Mouse (Mus musculus) embryonic facial prominence, embryonic 10.5 days (tissue): ENCODE data around the gene Ccdc34. TPM values are rescaled to one million over a fixed set of nuclear protein-coding genes. Genes with fewer than 3 reads are reported as not detected.

Experiments
- DNase-seq: peaks from one replicate; pipeline ENCODE4 v3.0.0-alpha.2; 2017; ENCODE audit warnings: low spot score
- H3K27ac ChIP-seq: fragments of 300-500 bp; sonication (generic); replicated peaks from 2 replicates; pipeline ENCODE4 v1.5.1; 2016; ENCODE audit warnings: mild to moderate bottlenecking
- H3K27me3 ChIP-seq: fragments of 300-500 bp; sonication (generic); replicated peaks from 2 replicates; pipeline ENCODE4 v1.6.1; 2016; ENCODE audit warnings: low read depth, mild to moderate bottlenecking; ENCODE audit not compliant: poor library complexity, severe bottlenecking
- H3K36me3 ChIP-seq: fragments of 300-500 bp; sonication (generic); replicated peaks from 2 replicates; pipeline ENCODE4 v1.6.1; 2016; ENCODE audit warnings: mild to moderate bottlenecking, moderate library complexity
- H3K4me1 ChIP-seq: fragments of 300-500 bp; sonication (generic); 2 replicates; pipeline ENCODE4 v1.6.1; 2016
- H3K4me3 ChIP-seq: fragments of 300-500 bp; sonication (generic); 2 replicates; pipeline ENCODE4 v1.5.1; 2016; ENCODE audit warnings: mild to moderate bottlenecking, moderate library complexity
- H3K9me3 ChIP-seq: fragments of 300-500 bp; sonication (generic); 2 replicates; pipeline ENCODE4 v1.6.1; 2016; ENCODE audit warnings: mild to moderate bottlenecking
- WGBS: fragments of 180-500 bp; shearing (Covaris S2); methylation state at CpG from one replicate; pipeline ENCODE4 v1.1.7; 2016; 5-methylcytosine and 5-hydroxymethylcytosine counted together
- polyA plus RNA-seq: library from polyadenylated mRNA; unstranded; fragments of >200 nt; fragmentation: Nextera tagmentation; extraction: Ambion mirVana; gene quantifications from 2 replicates; pipeline ENCODE4 v1.2.1, GENCODE M21; 2016

Ccdc34 gene
- polyA plus RNA-seq, 1 experiment from 2014 or later: 63.6 TPM

DNA sequence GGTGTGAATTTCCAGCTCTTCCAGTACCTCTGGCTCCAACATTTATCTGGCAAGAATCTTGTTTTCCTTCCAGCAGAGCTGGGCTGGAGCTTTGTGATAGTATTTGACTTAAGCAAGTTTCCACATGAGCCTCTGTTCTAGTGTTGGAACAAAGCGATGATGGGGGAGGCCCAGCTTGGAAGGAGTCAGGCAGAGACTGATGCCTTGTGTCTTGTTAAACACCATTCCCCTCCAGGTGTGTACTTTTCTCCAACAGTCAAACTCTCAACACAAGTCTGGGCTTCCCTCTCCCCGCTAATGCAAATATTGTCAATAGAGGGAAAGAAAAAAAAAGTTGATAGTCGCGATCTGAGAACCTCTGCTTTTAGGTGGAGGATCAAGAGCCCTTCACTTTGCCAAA, 196.7 kb downstream of the Ccdc34 start:
- Histone ChIP-seq H3K4me1 (no peaks in the 10 kb centered on the region), H3K27ac (no peak overlapping the region), H3K9me3 (no peaks in the 10 kb centered on the region), H3K36me3 (no peaks in the 10 kb centered on the region), H3K4me3 (no peak overlapping the region), H3K27me3 (no peaks in the 10 kb centered on the region)
- WGBS: 84% methylated on average over 4 of the region's 4 CpGs
- DNase-seq: no peak

DNA sequence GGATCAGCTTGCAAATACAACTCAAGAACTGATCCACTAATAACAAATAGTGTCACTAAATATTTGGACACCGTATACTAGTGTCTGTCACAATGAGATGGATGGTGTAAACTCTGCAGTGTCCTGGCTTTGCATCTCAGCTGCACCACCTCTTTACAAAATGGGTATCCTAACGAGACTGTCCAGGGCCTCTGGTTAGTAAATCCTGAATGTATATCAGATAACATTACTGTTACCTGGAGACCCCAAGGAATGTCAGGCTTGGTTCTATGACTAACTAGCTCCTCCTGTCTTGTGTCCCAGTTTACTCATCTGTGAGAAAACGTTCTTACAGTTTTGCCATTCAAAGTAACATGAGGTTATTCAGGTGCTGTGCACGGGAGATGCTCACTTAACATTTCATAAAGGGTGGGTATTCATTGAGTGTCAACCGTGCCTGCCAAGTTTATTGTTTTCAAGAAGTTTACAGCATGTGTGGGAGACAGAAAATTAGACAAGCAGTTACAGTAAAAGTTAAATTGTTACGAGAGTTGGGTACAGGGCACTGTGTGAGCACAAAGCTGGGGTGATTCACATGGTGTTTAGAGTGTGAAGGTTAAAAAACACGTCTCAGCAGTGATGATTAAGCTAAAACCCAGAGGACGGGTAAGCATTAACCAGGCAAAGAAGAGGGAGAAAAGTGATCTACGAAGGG, 197.5 kb downstream of the Ccdc34 start:
- Histone ChIP-seq H3K4me3 (no peak overlapping the region), H3K36me3 (no peaks in the 10 kb centered on the region), H3K27ac (no peak overlapping the region), H3K9me3 (no peaks in the 10 kb centered on the region), H3K4me1 (no peaks in the 10 kb centered on the region), H3K27me3 (no peaks in the 10 kb centered on the region)
- 73% methylated on average over 9 of the region's 9 CpGs for WGBS
- DNase-seq: no peak

DNA sequence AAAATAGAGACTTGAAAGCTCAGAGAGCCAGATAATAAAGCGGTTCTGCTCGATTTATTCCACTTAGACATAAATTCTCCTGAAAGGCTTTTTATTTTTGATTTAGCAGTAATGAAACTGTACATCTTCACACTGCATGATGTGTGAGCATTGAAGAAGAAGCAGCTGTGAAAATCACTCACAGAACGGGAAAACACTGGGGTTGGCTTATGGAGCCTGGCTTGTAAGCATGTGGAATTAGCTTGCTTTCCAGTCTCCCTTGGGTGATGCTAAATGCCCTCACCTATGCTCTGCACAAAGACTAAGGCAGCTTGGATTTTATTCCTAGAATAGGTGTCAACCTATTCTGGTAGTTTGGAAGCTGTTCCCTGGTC, 198.1 kb downstream of the Ccdc34 start:
- Histone ChIP-seq H3K36me3 (no peaks in the 10 kb centered on the region), H3K27ac (no peak overlapping the region), H3K9me3 (no peaks in the 10 kb centered on the region), H3K4me3 (no peak overlapping the region), H3K27me3 (no peaks in the 10 kb centered on the region), H3K4me1 (no peaks in the 10 kb centered on the region)
- 81% methylated on average over 3 of the region's 3 CpGs for WGBS
- no peak for DNase-seq

DNA sequence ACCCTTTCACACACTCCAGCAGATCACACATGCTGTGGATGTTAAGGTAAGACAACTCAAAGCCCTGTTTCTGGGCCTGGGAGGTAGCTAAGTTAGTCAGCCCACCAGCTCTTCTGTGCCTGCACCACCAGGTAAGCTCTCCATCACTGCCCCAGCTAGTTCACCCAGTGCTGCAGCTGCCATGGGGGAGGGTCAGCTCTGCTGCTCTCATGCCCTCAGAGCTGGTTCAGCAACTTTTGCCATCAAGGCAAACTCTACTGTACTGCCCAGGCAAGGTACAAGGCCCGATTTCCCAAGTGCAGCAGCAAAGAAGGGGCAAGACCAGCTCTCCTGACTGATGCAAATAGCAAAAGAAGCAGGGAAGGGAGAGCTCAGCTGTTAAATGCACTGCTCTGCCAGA, 202.9 kb downstream of the Ccdc34 start:
- Histone ChIP-seq H3K36me3 (no peaks in the 10 kb centered on the region), H3K27me3 (no peaks in the 10 kb centered on the region), H3K4me1 (no peaks in the 10 kb centered on the region), H3K4me3 (no peak overlapping the region), H3K9me3 (no peaks in the 10 kb centered on the region), H3K27ac (no peak overlapping the region)
- no peak for DNase-seq
- 71% methylated on average over 1 of the region's 1 CpGs for WGBS

DNA sequence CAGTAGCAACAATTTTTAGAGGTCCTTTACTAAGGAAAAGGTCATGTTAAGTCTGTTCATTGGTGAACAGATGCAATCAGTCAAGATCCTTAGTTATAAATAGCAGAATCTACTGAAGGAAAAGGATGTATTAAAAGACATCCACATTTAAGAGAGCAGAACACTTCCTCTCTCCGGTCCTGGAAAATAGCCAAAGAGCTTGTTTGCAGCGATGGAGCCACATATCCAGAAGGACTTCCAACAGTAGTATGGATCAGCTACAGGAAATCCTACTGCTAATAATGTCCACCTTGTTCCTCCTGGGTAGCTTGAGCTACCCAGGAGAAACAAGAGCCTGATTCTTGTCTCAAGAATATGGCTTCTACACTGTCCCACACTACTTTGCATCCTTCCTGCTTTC, 205.2 kb downstream of the Ccdc34 start:
- WGBS: 93% methylated on average over 2 of the region's 2 CpGs
- DNase-seq: no peak
- Histone ChIP-seq H3K36me3 (no peaks in the 10 kb centered on the region), H3K4me3 (no peak overlapping the region), H3K27me3 (no peaks in the 10 kb centered on the region), H3K27ac (no peak overlapping the region), H3K4me1 (no peaks in the 10 kb centered on the region), H3K9me3 (no peaks in the 10 kb centered on the region)

Other genes with a start within 250 kb of the Ccdc34 start
- 77.9 and 79.9 TPM in 2 replicates for gene Lin7c, start 127.0 kb upstream of the Ccdc34 start, polyA plus RNA-seq
- 14.1 and 14.6 TPM in 2 replicates for gene Lgr4, start 100.2 kb upstream of the Ccdc34 start, polyA plus RNA-seq